Mouse (Mus musculus) embryonic fibroblast, embryonic 13.5 days (primary cell): ENCODE results near the gene Rrp36.

Source experiments
- CTCF ChIP-seq: IDR thresholded peaks from 2 replicates; pipeline ENCODE4 v1.5.1; 2011; ENCODE audit warnings: mild to moderate bottlenecking, control low read depth, low read length, moderate library complexity, borderline replicate concordance; ENCODE audit not compliant: insufficient read depth
- POLR2A ChIP-seq: IDR thresholded peaks from 2 replicates; pipeline ENCODE4 v1.6.1; 2011; ENCODE audit warnings: low read depth, mild to moderate bottlenecking, control low read depth, low read length, moderate library complexity

DNA sequence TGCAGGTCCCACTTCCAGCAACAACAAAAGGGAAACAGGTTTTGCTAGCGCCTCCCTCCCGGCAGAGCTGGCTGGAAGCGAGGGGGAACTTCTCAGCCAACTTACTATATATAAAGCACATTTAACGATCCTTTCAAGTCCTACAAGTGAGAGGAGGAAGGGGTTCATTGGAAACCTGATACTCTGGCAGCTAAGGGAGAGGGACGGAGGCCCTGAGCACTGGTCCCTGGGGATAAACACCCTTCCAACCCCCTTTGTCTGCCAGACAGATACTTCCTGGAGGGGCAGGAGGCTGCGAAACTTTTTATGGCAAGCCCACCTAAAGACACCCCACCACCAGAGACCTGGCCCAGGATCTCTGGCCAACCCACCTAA lies 55.8 kb downstream of the Rrp36 start:
- TF ChIP-seq CTCF (no peak), POLR2A (no peak)
